Mouse (Mus musculus): Measurements from ENCODE around the gene Il11ra1. TPM values are rescaled to one million over a fixed set of nuclear protein-coding genes. Genes with fewer than 3 reads are reported as not detected.

Gene Il11ra1
- total RNA-seq, 4 experiments from 2014 or later, result 41.4 to 51.9 (median 49.4) TPM

- DNase-seq (ENCODE audit: low spot score in 2 of 2), result no peak
These were observed 8.5 kb downstream of the Il11ra1 start for GRCm38 (mm10) chr4:41708192-41708745.

- no peak for DNase-seq (ENCODE audit: low spot score in 2 of 2)
These were observed 10.4 kb downstream of the Il11ra1 start for GRCm38 (mm10) chr4:41710229-41710628.

GRCm38 (mm10) chr4:41711705-41712375 is 12.1 kb downstream of the Il11ra1 start:
- no peak for DNase-seq (ENCODE audit: low spot score in 2 of 2)

- DNase-seq (ENCODE audit: low spot score in 2 of 2), result peak; percentile 45 to 58
These were observed 12.8 kb downstream of the Il11ra1 start for GRCm38 (mm10) chr4:41712421-41713196.

GRCm38 (mm10) chr4:41713197-41714067 is 13.6 kb downstream of the Il11ra1 start, which contains the start of gene Rpp25l:
TSS of gene Rpp25l (minus strand) at chr4:41713534.
- DNase-seq (ENCODE audit: low spot score in 2 of 2), result peak; percentile 72 to 79

- DNase-seq (ENCODE audit: low spot score in 2 of 2), result peak in 1 of 2 experiments; percentile 58
These were observed 14.5 kb downstream of the Il11ra1 start for GRCm38 (mm10) chr4:41714276-41714675.

- DNase-seq (ENCODE audit: low spot score in 2 of 2), result no peak
These were observed 15.3 kb downstream of the Il11ra1 start for GRCm38 (mm10) chr4:41715082-41715481.

- no peak for DNase-seq (ENCODE audit: low spot score in 2 of 2)
These were observed 15.8 kb downstream of the Il11ra1 start for GRCm38 (mm10) chr4:41715596-41715995.

- DNase-seq (ENCODE audit: low spot score in 2 of 2), result no peak
These were observed 17.0 kb downstream of the Il11ra1 start for GRCm38 (mm10) chr4:41716834-41717233.

- peak; percentile 78 to 87 for DNase-seq (ENCODE audit: low spot score in 2 of 2)
These were observed 23.1 kb downstream of the Il11ra1 start, which contains the start of gene Dctn3 for GRCm38 (mm10) chr4:41722918-41723351. TSS of gene Dctn3 (minus strand) at chr4:41723170.

GRCm38 (mm10) chr4:41726826-41727621 is 27.2 kb downstream of the Il11ra1 start:
- no peak for DNase-seq (ENCODE audit: low spot score in 2 of 2)

GRCm38 (mm10) chr4:41731052-41731765 is 31.4 kb downstream of the Il11ra1 start, which contains the start of gene Arid3c:
TSS of gene Arid3c (minus strand) at chr4:41731142.
- DNase-seq (ENCODE audit: low spot score in 2 of 2), result no peak

GRCm38 (mm10) chr4:41737602-41738255 is 37.9 kb downstream of the Il11ra1 start:
- DNase-seq (ENCODE audit: low spot score in 2 of 2), result peak in 1 of 2 experiments; percentile 61

- DNase-seq (ENCODE audit: low spot score in 2 of 2), result no peak
These were observed 38.4 kb downstream of the Il11ra1 start for GRCm38 (mm10) chr4:41738256-41738603.

GRCm38 (mm10) chr4:41739260-41739659 is 39.5 kb downstream of the Il11ra1 start:
- DNase-seq (ENCODE audit: low spot score in 2 of 2), result no peak

- DNase-seq (ENCODE audit: low spot score in 2 of 2), result peak in 1 of 2 experiments; percentile 52
These were observed 40.8 kb downstream of the Il11ra1 start for GRCm38 (mm10) chr4:41740380-41741157.

GRCm38 (mm10) chr4:41741158-41741560 is 41.4 kb downstream of the Il11ra1 start:
- DNase-seq (ENCODE audit: low spot score in 2 of 2), result peak; percentile 90 to 91

GRCm38 (mm10) chr4:41744131-41744530 is 44.3 kb downstream of the Il11ra1 start:
- DNase-seq (ENCODE audit: low spot score in 2 of 2), result no peak

All from gastrocnemius, adult 8-10 months (tissue).